Mouse (Mus musculus) ovary, postnatal 14 days (tissue): Measurements from ENCODE around the gene Eipr1.
"Not testable (repeated sequence)": the region's sequence is repeated elsewhere in the genome, so short reads cannot be mapped to it uniquely, and the experiment has no call there.

Experiments
- DNase-seq: peaks from one replicate; pipeline ENCODE4 v3.0.0; 2022; ENCODE audit warnings: low spot score

Gene Eipr1

DNA sequence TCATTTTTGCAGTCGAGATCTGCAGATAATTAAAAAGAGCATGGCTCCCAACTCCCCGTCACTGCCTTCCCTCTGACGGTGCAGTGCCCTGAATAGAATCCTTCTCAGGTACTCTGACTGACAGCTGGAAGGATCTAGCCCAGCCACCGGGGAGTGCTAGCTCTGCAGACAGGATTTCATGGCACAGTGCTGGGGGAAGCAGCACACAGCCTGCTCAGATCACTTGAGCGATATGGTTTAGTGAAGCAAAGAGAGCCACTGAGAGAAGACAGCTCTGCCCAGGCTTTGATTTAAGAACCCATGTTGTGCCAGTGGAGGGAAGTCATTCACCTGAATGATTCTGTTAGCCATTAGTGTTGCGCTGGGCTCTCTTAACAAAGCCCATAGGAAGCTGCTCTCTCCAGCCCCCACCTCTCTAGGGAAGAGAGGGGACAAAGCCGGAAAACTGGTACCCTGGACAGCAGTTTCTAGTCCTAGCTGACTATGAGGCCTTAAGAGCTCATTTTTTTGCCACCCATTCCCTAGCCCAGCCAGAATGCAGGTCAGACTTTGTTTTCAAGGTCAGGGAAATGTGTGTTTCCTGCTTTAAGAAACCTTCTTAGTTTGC is 137.6 kb downstream of the Eipr1 start:
- no peak for DNase-seq

DNA sequence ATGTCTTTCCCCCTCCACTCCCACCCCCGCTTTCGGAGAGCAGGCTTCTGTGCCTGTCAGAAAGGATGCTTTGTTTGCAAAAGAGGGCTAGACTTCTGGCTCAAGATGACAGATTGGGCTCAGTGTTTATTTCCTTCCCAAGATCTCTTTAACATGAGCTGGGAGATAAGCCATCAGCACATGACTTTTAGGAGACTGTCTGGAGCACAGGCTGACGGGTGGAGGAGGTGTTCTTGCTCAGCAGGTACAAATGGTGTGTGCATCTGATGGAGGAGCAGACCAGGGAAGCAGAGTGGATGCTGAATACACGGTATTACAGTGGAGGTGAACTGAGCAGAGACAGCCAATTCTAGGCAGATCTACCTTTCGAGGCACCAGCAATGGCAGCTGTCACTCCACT is 139.9 kb downstream of the Eipr1 start:
- no peak for DNase-seq

DNA sequence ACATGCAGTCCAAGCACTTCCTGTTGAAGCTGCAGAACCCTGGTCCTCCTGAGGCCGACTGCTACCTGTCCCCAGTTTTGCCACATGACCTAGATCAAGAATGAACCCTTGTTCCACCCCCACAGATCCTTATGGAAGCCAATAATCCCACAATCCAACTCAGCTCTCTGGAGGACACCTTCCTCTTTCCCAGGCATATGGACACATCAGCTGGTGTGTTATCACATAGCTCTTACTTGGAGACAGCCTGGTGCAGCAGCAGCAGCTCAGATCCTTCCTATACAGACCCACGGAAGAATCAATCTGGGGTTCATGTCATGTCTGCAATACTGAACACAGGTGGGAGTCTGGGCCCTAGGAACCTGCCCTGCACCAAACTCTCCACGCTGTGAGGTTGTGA is 145.0 kb downstream of the Eipr1 start:
- no peak for DNase-seq

DNA sequence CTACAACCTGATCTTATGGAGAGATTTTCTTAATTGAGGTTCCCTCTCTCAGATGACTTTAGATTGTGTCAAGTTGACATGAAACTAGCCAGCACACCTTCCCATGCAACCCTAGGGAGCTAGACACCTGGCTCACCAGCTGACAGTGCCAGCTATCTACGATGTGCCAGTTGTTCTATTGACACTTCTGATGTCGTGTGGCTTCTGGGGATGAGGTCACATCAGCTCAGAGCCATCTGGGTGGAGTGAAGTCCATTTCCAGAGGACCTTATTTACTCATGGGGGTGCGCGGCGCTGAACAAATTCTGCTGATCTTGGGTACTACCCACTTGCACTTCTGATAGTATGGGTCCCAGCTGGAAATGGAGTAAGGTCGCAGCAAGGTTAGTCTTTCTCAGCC is 146.7 kb downstream of the Eipr1 start:
- DNase-seq, result no peak

DNA sequence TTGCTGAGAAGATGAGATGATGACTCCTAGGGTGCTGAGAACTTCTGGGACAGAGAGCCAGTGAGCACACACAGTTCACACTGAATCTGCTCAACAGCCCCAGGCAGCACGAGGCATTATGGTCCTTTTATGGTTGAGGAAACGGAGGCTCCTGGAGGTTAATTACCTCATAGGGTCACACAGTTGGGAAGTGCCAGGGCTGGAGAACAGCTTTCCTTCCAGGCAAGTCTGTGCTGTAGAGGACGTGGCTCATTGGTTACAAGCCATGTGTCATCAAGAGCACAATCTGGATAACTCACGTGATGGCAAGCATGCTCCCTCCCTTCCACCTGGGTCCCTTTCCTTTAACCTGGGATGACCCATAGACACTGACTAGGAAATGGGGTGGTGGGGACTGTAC is 148.1 kb downstream of the Eipr1 start:
- DNase-seq, result no peak

DNA sequence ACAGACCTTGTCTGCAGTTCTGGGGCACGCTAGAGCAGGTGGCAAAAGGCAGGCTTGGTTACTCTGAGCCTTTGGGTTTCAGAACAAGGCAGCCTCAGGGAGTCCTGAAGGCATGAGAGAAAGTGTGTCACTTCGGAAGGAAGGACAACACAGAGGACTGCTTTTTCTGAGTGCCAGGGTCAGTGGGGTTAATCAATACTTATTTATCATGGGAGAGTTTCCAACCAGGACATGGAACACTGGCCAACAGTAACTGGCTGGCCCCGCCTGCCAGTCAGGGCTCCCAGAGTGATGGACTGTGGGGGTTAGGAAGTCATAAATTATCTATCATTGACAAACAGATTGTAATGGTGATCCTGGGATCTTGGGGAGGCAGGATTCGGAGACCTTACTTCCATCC is 148.7 kb downstream of the Eipr1 start:
- DNase-seq, result no peak

DNA sequence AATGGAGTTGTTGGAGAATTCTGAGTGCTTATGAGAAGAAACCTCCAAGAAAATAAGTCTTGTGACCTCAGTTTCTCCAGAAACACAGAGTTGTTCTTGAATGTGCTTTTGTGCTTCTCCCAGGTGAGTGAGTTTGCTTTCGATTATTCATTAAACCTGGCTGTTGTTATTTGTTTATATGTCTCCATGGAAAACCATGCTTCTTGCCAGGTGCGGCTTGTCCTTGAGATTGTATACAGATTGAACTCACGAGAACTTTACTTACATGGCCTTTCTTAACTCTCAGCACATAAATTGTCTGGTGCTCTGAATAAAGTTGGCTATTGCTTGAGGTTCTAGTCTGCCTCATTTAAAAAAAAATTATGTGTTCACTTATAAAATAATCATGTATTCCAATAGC is 150.5 kb downstream of the Eipr1 start:
- DNase-seq, result no peak

DNA sequence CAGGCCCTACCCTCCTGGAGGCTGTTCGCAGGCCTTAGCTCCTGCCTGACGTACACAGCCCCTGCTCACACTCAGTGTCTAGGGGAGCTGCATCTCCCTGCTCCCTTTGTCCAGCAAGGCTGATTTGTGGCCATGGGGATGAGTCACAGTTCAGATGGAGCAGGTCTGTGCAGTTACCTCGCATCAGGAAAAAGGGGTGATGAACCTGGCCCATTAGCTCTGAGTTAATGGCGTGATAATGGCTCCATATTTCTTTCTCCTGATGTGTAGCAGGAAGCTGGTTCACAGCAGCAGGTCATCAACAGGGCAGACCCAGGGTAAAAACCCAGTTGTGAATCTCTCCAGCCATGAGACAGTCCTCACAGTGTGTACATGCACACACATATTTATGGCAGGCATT is 151.5 kb downstream of the Eipr1 start:
- no peak for DNase-seq

DNA sequence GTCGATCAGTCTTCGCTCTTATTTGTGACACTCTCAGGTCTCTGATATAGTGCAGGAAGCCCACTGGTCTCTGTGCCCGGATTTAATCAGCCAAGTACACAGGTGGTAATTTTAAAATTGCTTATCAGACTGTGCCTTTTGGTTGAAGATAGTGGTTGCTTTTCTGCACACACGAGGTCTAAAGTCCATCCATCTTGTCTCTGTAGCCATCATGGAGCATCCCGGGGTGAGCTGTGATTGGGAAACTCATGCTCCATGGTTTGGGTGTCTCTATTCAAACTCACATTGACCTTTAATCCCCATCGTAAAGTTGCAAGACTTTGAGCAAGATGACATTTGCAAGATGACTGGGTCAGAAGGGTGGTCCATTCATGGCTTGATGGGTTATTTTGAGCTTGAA is 153.9 kb downstream of the Eipr1 start:
- DNase-seq, result no peak

DNA sequence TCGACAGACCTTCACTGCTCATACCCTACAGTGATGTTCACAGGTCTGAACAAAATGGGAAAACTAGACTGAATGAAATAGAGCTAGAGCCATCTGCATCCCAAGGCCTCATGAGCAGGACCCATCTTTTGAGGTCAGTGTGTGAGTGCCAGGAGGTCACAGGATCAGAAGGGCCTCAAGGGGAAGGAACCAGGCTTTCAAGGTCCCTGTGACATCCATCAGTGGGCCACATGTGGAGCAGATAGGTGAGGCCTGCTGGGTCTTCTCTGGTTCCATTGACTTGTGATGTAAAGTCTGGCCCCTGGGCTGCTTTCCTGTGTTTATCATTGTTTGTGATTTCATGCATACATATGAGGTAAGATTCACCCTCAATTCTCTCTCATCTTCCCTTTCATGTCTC is 154.4 kb downstream of the Eipr1 start:
- no peak for DNase-seq

DNA sequence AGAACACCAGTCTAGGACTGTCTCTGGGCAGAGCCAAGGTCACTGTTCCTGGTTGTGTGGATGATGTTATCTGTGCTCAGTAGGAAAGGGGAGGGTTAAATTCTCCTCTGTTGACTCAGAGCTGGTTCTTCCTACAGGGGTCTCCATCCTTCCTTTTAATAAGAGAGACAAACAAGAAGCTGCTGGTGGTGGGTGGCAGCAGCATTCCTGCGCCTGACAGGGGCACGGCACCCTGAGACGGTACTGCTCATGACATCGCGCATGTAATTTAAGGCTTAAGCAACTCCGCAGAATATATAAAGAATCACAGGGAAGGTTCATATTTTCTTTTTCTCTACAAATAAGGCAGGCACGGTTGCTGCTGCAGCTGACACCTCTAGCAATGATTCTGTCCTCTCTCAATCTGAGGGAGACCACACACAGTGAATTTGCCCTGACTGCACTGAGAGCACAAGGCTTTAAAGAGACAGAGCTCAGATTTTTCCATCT is 155.2 kb downstream of the Eipr1 start:
- no peak for DNase-seq

DNA sequence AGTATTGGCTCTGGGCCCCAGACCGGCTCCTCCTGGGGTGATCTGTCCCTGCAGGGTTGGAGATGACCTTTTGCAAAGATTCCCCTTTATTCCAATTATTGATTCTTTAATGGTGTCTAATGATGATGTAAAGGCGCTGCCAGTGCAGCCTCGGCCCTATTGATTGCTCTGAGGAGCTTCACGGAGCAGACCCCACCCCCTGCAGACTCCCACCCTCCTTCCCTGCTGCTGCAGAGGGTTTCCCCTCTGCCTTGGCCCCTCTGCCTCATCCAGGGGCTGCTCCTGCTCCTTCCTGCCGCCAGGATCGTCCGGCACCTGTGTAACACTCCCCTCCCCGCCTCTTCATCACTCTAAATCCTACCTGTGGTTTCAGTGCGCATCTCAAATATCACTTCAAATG is 156.2 kb downstream of the Eipr1 start:
- DNase-seq, result no peak

DNA sequence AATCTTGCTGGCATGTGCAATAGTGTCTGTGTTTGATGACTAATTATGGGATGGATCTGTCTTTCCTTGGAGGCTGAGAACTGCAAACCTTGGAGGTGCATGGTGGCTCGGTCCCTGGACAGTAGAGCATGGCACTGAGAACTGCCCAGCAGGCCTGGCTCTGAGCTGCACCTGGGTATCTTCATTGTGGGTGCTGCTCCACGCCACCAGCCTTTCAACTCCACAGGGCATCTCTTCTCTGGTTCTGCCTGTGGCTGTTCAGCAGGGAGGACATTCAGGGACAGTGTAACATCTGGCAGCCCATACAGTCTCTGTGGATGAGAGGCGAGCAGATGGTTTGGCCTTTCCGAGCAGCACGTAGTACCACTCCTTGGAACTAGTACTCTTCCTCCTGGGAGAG is 158.2 kb downstream of the Eipr1 start:
- DNase-seq, result no peak

DNA sequence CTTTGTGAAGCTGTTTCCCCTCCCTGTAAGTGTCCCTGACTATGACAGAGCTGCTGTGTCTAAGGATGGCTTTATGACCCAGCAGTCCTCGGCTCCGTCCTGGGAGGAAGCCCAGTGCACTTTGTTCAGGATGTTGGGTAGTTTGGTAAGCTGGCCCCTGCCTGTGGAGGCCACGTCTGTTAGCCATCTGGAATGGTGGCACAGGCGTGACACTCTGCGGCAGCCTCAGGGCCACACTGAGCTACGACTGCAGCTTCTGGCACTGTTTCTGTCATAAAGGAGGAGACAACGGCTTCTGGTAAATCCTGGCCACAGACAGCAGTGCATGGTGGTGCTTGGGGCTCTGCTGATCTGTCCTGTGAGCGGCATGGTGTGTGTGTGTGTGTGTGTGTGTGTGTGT is 159.0 kb downstream of the Eipr1 start:
- no peak for DNase-seq

DNA sequence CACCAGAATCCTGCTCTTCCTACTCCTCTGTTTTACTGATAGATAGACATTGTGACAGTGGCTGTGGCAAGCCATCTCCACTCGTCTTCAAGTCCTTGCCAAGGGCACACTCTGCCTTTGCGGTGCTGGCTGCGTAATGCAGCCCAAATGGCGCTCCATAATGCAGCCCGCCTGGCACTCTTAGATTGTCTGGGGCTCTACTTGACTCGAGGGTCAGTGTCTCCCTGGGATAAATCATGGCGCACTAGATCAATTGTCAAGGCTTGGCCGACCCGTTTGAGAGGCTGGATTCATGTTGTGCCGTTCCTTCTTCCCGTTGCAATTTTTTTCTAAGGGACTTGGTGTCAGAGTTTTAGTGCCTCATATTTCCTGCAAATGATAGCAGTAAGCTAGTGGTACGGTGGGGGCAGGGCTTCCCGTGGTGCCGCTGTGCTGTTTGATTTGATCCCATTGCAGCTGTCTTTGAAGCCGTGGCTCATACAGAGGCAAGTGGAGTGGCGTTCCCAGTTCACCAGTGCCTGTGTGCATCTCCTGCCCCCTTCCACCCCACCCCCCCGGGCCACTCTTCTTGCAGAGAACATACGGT is 160.8 kb downstream of the Eipr1 start:
- DNase-seq, result no peak

DNA sequence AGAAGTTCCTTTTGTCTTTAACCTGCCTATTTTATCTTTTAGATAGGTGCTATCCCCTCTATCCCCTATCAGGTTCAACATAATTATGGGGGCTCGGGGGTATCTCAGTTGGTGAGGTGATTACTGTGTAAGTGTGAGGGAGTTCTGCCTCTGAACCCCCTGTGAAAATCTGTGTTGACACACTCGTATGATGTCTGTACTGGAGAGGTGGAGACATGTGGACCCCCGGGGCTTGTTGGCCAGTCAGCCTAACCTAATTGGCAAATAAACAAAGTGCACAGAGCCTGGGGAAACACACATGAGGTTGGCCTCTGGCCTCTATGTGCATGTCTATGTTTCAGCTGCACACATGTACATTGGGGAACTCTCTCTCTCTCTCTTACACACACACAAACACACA is 161.5 kb downstream of the Eipr1 start:
- DNase-seq, result no peak

DNA sequence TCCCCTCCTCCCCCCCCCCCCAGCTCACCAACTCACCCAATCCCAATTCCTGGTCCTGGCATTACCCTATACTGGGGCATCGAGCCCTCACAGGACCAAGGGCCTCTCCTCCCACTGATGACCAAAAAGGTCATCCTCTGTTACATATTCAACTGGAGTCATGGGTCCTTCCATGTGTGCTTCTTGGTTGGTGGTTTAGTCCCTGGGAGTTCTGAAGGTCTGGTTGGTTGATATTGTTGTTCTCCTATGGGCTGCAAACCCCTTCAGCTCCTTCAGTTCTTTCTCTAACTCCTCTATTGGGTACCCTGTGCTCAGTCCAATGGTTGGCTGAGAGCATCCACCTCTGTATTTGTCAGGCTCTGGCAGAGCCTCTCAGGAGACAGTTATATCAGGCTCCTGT is 162.5 kb downstream of the Eipr1 start:
- not testable (repeated sequence) for DNase-seq
